Mouse (Mus musculus): ENCODE data around the gene Kcnh5.

DNA sequence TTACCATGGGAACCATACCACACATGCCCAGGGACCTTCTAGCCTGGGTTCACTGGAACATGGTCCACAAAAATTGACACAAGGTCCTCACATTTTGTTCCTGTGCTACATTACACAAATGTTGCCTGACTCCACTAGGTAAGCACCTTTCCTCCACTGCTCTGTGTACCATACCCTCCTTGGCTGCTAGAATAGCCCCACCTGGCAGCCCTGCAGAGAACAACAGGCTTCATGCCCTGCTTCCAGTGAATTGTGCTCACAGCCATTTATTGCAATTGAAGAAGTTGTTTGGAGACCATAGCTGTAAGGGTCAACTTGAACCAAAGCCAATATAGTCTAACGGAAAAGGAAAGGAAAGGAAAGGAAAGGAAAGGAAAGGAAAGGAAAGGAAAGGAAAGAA, 37.3 kb downstream of the Kcnh5 start:
- TF ChIP-seq POLR2A (IDR thresholded peaks at IDR 0.05; ENCODE audit: borderline replicate concordance, low read depth, low read length) (no peak), CTCF (IDR thresholded peaks at IDR 0.05; ENCODE audit: low read depth, low read length) (no peak)

Data from bone marrow macrophage, adult 2 months (primary cell).